In the genomic region with DNA sequence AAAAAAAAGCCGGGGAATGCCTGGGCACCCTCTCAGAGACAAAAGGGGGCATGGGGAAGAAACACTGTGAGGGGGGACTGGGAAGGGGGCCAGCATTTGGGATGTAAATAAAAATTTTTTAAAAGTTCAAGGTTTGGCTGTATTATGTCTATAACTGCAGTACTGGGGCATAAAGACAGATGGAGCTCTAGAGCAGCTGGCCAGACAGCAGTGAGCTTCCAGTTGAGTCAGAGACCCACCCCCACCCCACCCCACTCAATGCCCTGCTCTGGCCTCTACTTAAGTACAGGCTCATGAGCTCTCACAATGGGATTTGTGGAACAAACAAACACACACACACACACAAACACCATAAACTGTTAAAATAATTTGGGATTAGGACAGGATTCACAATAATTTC, we compare ENCODE assay signal across 8 mouse cellular contexts. TPM values are rescaled to one million over a fixed set of nuclear protein-coding genes. Genes with fewer than 3 reads are reported as not detected.
DNase-seq lines count a peak whose midpoint lies in the region; ATAC-seq and TF ChIP-seq lines count a peak whose summit lies in the region.

No protein-coding gene starts in this region.

- ATAC-seq in Patski, result no peak
- no peak for ATAC-seq in frontal cortex, adult (ENCODE audit: low TSS enrichment)

- DNase-seq in gastrocnemius, adult 2 months, result no peak
- DNase-seq in gastrocnemius, postnatal 36 days, result no peak
- DNase-seq in 416B (ENCODE audit: low read depth), result peak; percentile 66
- DNase-seq in Patski (ENCODE audit: low read depth, low spot score), result no peak
- peak; percentile 33 to 64 for DNase-seq in kidney, postnatal 36 days
- peak; percentile 67 for DNase-seq in retina, postnatal 1 day
- DNase-seq in left cerebral cortex, postnatal 36 days (ENCODE audit: low spot score in 2 of 2), result no peak

- intact Hi-C loops in gastrocnemius, adult 2 months (cut with DNase I), result loop anchor here (2.0 kb wide), 1 partner anchor 341 kb away; no protein-coding TSS in a partner anchor
- intact Hi-C loops in gastrocnemius, postnatal 36 days (cut with DNase I), result loop anchor here (2.0 to 5.0 kb wide), 2 partner anchors 95 to 285 kb away; no protein-coding TSS in a partner anchor
- intact Hi-C loops in left cerebral cortex, postnatal 36 days (cut with DNase I), result no loop called here

- TF ChIP-seq CTCF in gastrocnemius, adult 2 months (IDR thresholded peaks at IDR 0.05), result peak; percentile 78
- peak; percentile 73 for TF ChIP-seq CTCF in Patski (IDR thresholded peaks at IDR 0.05)

- in situ Hi-C loops in Patski (cut with MboI; ENCODE audit: low pct_unique_long_range_greater_than_20kb), result loop anchor here (5.0 kb wide), 2 partner anchors 85 to 280 kb away; partner anchors contain the start of gene Lpin3

- H3K4me3 ChIP-seq in gastrocnemius, adult 2 months, result no peak overlapping the region

- POLR2A ChIA-PET in Patski (lab: Charles Lee), result no interaction called here

- H3K27me3 ChIP-seq in Patski, result peaks cover 2% of the 10 kb centered on the region

- CTCF ChIA-PET in Patski (lab: Charles Lee), result interaction anchor here (0.6 to 2.6 kb wide), 8 partner anchors 11 to 286 kb away, joined by 3 to 8 read pairs (median 5); no protein-coding TSS in a partner anchor

- H3K27ac ChIP-seq in gastrocnemius, adult 2 months, result no peak overlapping the region

RNA-seq across cellular contexts. Expression of gene Top1, which starts 43.9 kb away (rescaled TPM):
- 10 to 100 TPM; 39.5 to 53.2 TPM for total RNA-seq in gastrocnemius, adult 2 months (2021)
- 10 to 100 TPM; 30.3 to 34.2 TPM for total RNA-seq in gastrocnemius, postnatal 36 days (2021)
- polyA plus RNA-seq in Patski (2021), result 80.7 TPM
- 10 to 100 TPM; 66.5 to 87.4 TPM for total RNA-seq in left cerebral cortex, postnatal 36 days (2021)

Comparison
In these comparisons a context has a peak if more than half of its experiments do, and no peak if none do; other contexts are left out.
1. DNase-seq: peak in 416B (single experiment), kidney, postnatal 36 days (2 of 2) and retina, postnatal 1 day (single experiment); none in gastrocnemius, adult 2 months (single experiment), gastrocnemius, postnatal 36 days (0 of 2), Patski (single experiment) and left cerebral cortex, postnatal 36 days (0 of 2).